Mouse (Mus musculus): ENCODE measurements around the gene Ptprs. TPM values are rescaled to one million over a fixed set of nuclear protein-coding genes. Genes with fewer than 3 reads are reported as not detected.

The Ptprs gene
- polyA plus RNA-seq, 1 experiment from 2014 or later = 58.1 TPM

- Histone ChIP-seq H3K36me3 (ENCODE audit: control insufficient read depth, insufficient read depth, low read length) (peaks cover 21% of the 10 kb centered on the region), H3K9me3 (replicated peaks; ENCODE audit: control insufficient read depth, low read length) (no peaks in the 10 kb centered on the region), H3K4me1 (ENCODE audit: control insufficient read depth, insufficient read depth, low read length) (peaks cover 6% of the 10 kb centered on the region; the same call in 1 of the 2 replicates), H3K27me3 (ENCODE audit: control insufficient read depth, insufficient read depth, low read length) (no peaks in the 10 kb centered on the region), H3K4me2 (no peak overlapping the region), H3K27ac (ENCODE audit: low read depth, low read length) (no peak overlapping the region), H3K9ac (ENCODE audit: low read depth, low read length) (no peak overlapping the region), H3K4me3 (ENCODE audit: low read depth, low read length) (no peak overlapping the region)
- 79% methylated on average over 3 of the region's 3 CpGs for WGBS (ENCODE audit: insufficient replicate concordance)
- ATAC-seq (replicated peaks; ENCODE audit: insufficient number of reproducible peaks, low FRiP score, low TSS enrichment) = no peak
These were observed 31.5 kb downstream of the Ptprs start for GRCm38 (mm10) chr17:56444771-56445170.

DNA sequence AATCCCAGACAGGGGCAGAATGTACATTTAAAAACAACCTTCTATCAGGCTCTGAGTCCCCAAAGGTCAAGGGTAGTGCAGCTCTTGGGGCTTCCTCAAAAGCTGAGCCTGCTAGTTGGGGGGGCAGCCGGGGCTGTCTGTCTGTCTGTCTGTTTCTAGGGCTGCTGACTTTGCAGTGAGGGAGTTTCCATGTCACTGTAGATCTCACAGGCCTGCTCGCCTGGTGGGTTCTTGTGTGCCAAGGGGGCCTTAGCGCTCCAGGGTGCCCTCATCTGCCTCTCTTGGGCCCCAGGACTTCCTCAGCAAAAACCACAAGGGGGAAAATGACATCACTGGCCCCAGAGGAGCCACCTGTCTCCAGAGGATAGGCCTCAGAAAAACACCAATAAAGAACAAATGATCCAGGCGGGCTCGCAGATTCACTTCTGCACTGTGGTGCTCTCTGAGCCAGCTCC, 32.9 kb downstream of the Ptprs start:
- peaks cover 13% of the 10 kb centered on the region for H3K36me3 ChIP-seq (ENCODE audit: control insufficient read depth, insufficient read depth, low read length)
- H3K4me3 ChIP-seq (ENCODE audit: low read depth, low read length) = no peak overlapping the region
- 0 out of 2 replicates have a peak overlapping the region, but pooled peaks have one; percentile 8 for H3K9ac ChIP-seq (ENCODE audit: low read depth, low read length)
- no peaks in the 10 kb centered on the region for H3K27me3 ChIP-seq (ENCODE audit: control insufficient read depth, insufficient read depth, low read length)
- no peak for ATAC-seq (replicated peaks; ENCODE audit: insufficient number of reproducible peaks, low FRiP score, low TSS enrichment)
- 73% methylated on average over 5 of the region's 5 CpGs for WGBS (ENCODE audit: insufficient replicate concordance)
- no peak overlapping the region for H3K27ac ChIP-seq (ENCODE audit: low read depth, low read length)
- H3K4me1 ChIP-seq (ENCODE audit: control insufficient read depth, insufficient read depth, low read length) = peaks cover 6% of the 10 kb centered on the region; the same call in 1 of the 2 replicates
- no peaks in the 10 kb centered on the region for H3K9me3 ChIP-seq (replicated peaks; ENCODE audit: control insufficient read depth, low read length)
- no peak overlapping the region for H3K4me2 ChIP-seq

- Histone ChIP-seq H3K9me3 (replicated peaks; ENCODE audit: control insufficient read depth, low read length) (no peaks in the 10 kb centered on the region), H3K4me1 (ENCODE audit: control insufficient read depth, insufficient read depth, low read length) (peaks cover 6% of the 10 kb centered on the region; the same call in 1 of the 2 replicates), H3K9ac (ENCODE audit: low read depth, low read length) (no peak overlapping the region), H3K27ac (ENCODE audit: low read depth, low read length) (no peak overlapping the region), H3K27me3 (ENCODE audit: control insufficient read depth, insufficient read depth, low read length) (no peaks in the 10 kb centered on the region), H3K36me3 (ENCODE audit: control insufficient read depth, insufficient read depth, low read length) (peaks cover 15% of the 10 kb centered on the region), H3K4me3 (ENCODE audit: low read depth, low read length) (no peak overlapping the region), H3K4me2 (no peak overlapping the region)
- no peak for ATAC-seq (replicated peaks; ENCODE audit: insufficient number of reproducible peaks, low FRiP score, low TSS enrichment)
- WGBS (ENCODE audit: insufficient replicate concordance) = 70% methylated on average over 6 of the region's 6 CpGs
These were observed 34.0 kb downstream of the Ptprs start for GRCm38 (mm10) chr17:56442316-56442715.

GRCm38 (mm10) chr17:56439731-56440460, 36.4 kb downstream of the Ptprs start:
- H3K9ac ChIP-seq (ENCODE audit: low read depth, low read length) = no peak overlapping the region
- H3K27ac ChIP-seq (ENCODE audit: low read depth, low read length) = no peak overlapping the region
- ATAC-seq (replicated peaks; ENCODE audit: insufficient number of reproducible peaks, low FRiP score, low TSS enrichment) = no peak
- no peak overlapping the region for H3K4me3 ChIP-seq (ENCODE audit: low read depth, low read length)
- no peak overlapping the region for H3K4me2 ChIP-seq
- H3K27me3 ChIP-seq (ENCODE audit: control insufficient read depth, insufficient read depth, low read length) = no peaks in the 10 kb centered on the region
- peaks cover 6% of the 10 kb centered on the region; the same call in 1 of the 2 replicates for H3K4me1 ChIP-seq (ENCODE audit: control insufficient read depth, insufficient read depth, low read length)
- peaks cover 31% of the 10 kb centered on the region for H3K36me3 ChIP-seq (ENCODE audit: control insufficient read depth, insufficient read depth, low read length)
- H3K9me3 ChIP-seq (replicated peaks; ENCODE audit: control insufficient read depth, low read length) = peaks cover 5% of the 10 kb centered on the region
- WGBS (ENCODE audit: insufficient replicate concordance) = 75% methylated on average over 15 of the region's 15 CpGs

GRCm38 (mm10) chr17:56431582-56431981, 44.7 kb downstream of the Ptprs start:
- Histone ChIP-seq H3K9me3 (replicated peaks; ENCODE audit: control insufficient read depth, low read length) (peaks cover 2% of the 10 kb centered on the region), H3K27me3 (ENCODE audit: control insufficient read depth, insufficient read depth, low read length) (peaks cover 3% of the 10 kb centered on the region), H3K36me3 (ENCODE audit: control insufficient read depth, insufficient read depth, low read length) (peaks cover 26% of the 10 kb centered on the region), H3K27ac (ENCODE audit: low read depth, low read length) (no peak overlapping the region), H3K4me3 (ENCODE audit: low read depth, low read length) (no peak overlapping the region), H3K4me2 (no peak overlapping the region), H3K4me1 (ENCODE audit: control insufficient read depth, insufficient read depth, low read length) (no peaks in the 10 kb centered on the region), H3K9ac (ENCODE audit: low read depth, low read length) (no peak overlapping the region)
- WGBS (ENCODE audit: insufficient replicate concordance) = 90% methylated on average over 3 of the region's 3 CpGs
- ATAC-seq (replicated peaks; ENCODE audit: insufficient number of reproducible peaks, low FRiP score, low TSS enrichment) = no peak

DNA sequence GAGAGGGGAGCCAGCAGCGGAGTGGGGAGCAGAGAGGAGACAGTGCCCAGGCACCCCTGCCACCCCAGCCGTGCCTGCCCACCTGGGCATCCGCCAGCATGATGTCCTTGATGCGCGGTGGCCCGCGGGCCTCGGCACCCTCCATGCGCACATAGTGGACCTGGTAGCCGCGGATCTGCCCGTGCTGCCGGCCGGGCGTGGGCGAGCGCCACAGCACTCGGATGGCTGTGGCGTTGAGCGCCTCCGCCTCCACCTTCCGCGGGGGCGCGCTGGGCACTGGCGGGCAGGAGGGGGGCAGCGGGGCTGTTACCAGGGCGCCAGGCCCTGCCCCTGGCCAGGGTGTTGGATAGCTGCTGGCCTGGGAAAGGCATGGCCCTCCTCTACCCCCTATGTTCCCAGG, 48.4 kb downstream of the Ptprs start:
- H3K9ac ChIP-seq (ENCODE audit: low read depth, low read length) = no peak overlapping the region
- no peaks in the 10 kb centered on the region for H3K9me3 ChIP-seq (replicated peaks; ENCODE audit: control insufficient read depth, low read length)
- no peak overlapping the region for H3K4me3 ChIP-seq (ENCODE audit: low read depth, low read length)
- peaks cover 15% of the 10 kb centered on the region for H3K4me1 ChIP-seq (ENCODE audit: control insufficient read depth, insufficient read depth, low read length)
- H3K27me3 ChIP-seq (ENCODE audit: control insufficient read depth, insufficient read depth, low read length) = peaks cover 6% of the 10 kb centered on the region
- ATAC-seq (replicated peaks; ENCODE audit: insufficient number of reproducible peaks, low FRiP score, low TSS enrichment) = no peak
- H3K36me3 ChIP-seq (ENCODE audit: control insufficient read depth, insufficient read depth, low read length) = peaks cover 15% of the 10 kb centered on the region
- H3K27ac ChIP-seq (ENCODE audit: low read depth, low read length) = no peak overlapping the region
- WGBS (ENCODE audit: insufficient replicate concordance) = 60% methylated on average over 28 of the region's 28 CpGs
- H3K4me2 ChIP-seq = no peak overlapping the region

- Histone ChIP-seq H3K36me3 (ENCODE audit: control insufficient read depth, insufficient read depth, low read length) (peaks cover 27% of the 10 kb centered on the region), H3K4me2 (peak overlapping the region; percentile 77), H3K4me1 (ENCODE audit: control insufficient read depth, insufficient read depth, low read length) (peaks cover 15% of the 10 kb centered on the region), H3K4me3 (ENCODE audit: low read depth, low read length) (peak overlapping the region; percentile 52), H3K27me3 (ENCODE audit: control insufficient read depth, insufficient read depth, low read length) (peaks cover 6% of the 10 kb centered on the region), H3K9ac (ENCODE audit: low read depth, low read length) (peak overlapping the region; percentile 73), H3K9me3 (replicated peaks; ENCODE audit: control insufficient read depth, low read length) (no peaks in the 10 kb centered on the region), H3K27ac (ENCODE audit: low read depth, low read length) (no peak overlapping the region)
- 28% methylated on average over 3 of the region's 3 CpGs for WGBS (ENCODE audit: insufficient replicate concordance)
- no peak for ATAC-seq (replicated peaks; ENCODE audit: insufficient number of reproducible peaks, low FRiP score, low TSS enrichment)
These were observed 50.3 kb downstream of the Ptprs start for GRCm38 (mm10) chr17:56425941-56426340.

DNA sequence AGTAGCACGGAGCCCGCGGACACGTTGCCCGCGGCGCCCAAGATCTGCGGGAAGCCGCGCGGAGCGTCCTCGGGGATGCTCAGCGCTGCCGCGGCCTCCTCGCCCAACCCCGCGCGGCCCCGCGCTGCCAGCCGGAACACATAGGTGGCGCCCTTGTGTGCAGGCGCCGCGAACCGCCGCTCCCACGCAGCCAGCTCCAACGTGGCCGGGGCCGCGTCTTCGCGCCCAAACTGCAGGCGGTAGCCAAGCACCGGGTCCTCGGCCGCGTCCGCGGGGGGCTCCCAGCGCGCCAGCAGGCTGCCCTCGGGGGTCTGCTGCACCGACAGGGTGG, 50.7 kb downstream of the Ptprs start:
- Histone ChIP-seq H3K9ac (ENCODE audit: low read depth, low read length) (peak overlapping the region; percentile 73), H3K4me1 (ENCODE audit: control insufficient read depth, insufficient read depth, low read length) (peaks cover 15% of the 10 kb centered on the region), H3K4me2 (peak overlapping the region; percentile 77), H3K4me3 (ENCODE audit: low read depth, low read length) (peak overlapping the region; percentile 52), H3K27me3 (ENCODE audit: control insufficient read depth, insufficient read depth, low read length) (peaks cover 6% of the 10 kb centered on the region), H3K9me3 (replicated peaks; ENCODE audit: control insufficient read depth, low read length) (no peaks in the 10 kb centered on the region), H3K27ac (ENCODE audit: low read depth, low read length) (no peak overlapping the region), H3K36me3 (ENCODE audit: control insufficient read depth, insufficient read depth, low read length) (peaks cover 31% of the 10 kb centered on the region)
- WGBS (ENCODE audit: insufficient replicate concordance) = under 1% methylated on average over 45 of the region's 47 CpGs
- ATAC-seq (replicated peaks; ENCODE audit: insufficient number of reproducible peaks, low FRiP score, low TSS enrichment) = peak; percentile 58

All from heart, embryonic 11.5 days (tissue).